Mouse (Mus musculus): ENCODE results near the gene Dnajc13.

Dnajc13 gene

DNA sequence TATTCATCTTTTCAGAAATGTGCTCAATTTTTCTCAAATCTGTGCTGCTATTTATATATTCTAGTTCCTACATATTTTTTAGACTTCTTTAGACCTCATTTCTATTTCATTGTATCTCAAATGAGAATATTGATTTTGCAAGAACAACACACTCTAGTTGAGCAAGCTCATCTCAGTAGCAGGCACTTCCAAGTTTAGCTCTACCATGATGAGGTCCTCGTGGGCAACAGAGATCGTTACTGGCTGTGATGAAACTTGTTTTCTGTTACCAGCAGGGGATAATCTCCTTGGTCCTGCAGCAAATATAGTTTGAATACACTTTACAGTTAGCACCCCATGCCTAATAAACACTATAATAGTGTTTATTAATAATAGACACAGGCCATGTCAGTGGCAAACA is 6.6 kb downstream of the Dnajc13 start:
- in situ Hi-C loops (cut with MboI; ENCODE audit: low sequenced_read_pairs): no loop called here

DNA sequence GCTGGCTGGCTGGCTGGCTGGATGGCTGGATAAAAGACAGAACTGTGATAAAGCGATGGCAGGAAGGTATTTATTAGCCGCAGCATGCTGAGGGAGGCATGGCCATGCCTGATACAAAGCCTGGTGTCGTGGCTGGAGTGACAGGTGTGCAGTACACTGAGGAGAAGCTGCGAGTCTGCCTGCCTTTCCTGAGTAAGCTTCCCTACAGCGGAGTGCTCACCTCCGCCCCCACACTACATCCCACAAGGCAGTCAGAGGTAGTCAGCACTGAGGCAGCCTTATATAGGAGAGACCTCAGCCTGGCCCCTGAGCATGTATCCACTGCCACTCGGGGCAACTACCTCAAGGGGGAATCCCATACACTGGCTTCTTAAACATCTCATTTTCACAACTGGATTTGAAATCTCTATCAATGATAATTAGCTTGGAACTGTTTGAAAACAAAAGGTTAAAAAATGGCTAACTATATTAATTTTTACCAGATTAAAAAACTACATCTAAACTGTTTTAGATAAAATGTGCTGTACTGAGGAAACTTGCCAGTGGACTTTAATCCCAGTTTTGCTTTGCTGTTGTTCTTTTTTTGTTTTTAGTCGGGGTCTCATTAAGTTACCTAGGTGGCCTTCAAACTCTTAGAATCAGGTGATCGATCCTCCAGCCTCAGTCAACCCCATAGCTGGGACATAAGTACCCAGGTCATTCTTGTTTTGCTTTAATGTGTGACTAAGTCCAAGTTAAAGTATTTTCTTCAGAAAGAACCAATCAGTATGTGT is 8.1 kb downstream of the Dnajc13 start:
- in situ Hi-C loops (cut with MboI; ENCODE audit: low sequenced_read_pairs): no loop called here

DNA sequence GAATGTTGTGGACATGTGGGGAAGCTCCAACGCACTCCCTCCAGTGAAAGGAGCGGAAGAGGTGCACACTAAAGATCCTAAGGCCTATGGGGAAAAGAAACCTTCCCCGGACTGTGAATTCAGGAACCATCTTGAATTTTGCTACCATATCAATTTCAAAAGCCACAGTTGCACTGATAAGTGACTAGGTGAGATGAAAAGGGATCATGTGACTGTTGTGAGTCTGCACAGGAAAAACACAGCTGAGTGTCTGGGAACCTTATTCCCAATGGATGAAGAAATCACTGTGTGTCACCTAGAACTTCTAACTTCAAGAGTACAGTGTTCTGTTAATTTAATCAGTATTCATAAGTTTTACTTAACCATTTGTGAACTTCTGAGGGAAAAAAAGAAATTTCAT is 10.1 kb downstream of the Dnajc13 start:
- in situ Hi-C loops (cut with MboI; ENCODE audit: low sequenced_read_pairs): no loop called here

DNA sequence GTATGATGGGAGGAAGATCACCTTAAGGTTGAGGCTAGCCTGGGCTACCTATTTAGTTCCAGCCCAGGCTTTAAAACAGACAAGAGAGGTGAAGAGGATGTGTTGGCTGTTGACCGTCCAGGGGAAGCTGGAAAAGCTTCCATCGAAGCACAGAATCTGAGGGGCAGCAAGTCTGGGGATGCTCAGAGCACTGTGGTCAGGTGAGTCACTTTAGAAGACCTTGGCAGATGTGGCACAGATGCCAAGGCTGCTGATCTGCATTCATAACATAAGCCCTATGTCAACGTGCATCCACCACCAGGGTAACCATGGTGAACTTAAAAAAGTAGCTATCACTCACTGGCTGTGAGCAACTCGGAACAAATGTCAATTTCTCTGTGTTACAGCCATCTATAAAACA is 11.0 kb downstream of the Dnajc13 start:
- in situ Hi-C loops (cut with MboI; ENCODE audit: low sequenced_read_pairs): no loop called here

DNA sequence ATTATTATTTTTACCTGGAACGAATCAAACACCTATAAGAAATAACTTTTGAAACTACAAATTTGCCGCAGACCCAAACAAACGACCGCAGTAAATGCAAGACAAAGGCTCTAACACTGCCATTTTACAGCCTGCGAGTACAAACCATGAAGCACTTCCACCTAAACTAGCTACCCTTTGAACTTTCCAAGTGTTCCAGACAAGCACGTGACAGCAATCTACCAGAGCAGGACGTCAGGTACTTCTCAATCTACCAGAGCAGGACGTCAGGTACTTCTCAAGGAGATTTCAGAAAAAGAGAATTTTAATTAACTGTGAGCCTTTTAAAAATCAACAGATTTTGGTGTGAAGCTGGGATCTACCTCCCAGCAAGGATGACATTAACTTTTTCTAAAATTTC is 11.6 kb downstream of the Dnajc13 start:
- in situ Hi-C loops (cut with MboI; ENCODE audit: low sequenced_read_pairs): no loop called here

DNA sequence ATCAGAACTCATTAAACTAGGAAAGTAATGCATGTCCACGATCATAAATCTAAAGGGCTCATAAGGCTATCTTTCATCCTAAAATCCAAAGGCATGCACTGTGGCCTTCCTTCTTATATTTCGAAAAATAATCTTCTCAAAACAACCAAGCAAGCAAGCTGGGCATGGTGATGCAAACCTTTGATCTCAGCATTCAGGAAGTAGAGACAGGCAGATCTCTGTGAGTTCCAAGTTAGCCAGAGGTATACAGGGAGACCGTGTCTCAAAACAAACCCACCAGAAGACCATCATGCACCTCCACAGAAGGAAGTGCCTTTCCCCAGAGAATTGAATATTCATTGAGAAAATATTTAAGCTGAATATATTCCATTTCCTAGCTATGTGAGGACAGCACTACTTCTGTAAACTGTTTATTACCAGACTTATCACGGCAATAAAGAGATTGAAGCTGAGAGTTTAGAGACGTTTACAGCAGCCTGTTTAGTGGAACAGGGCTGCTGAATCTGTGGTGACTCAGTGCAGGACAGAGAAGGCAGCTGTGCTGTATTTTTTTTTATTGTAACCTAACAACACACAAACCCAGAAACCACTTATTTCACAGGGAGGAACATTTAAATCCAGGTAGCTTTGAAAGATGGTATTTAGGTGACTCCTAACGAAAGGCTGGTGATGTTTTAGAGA is 15.3 kb downstream of the Dnajc13 start:
- in situ Hi-C loops (cut with MboI; ENCODE audit: low sequenced_read_pairs): no loop called here

DNA sequence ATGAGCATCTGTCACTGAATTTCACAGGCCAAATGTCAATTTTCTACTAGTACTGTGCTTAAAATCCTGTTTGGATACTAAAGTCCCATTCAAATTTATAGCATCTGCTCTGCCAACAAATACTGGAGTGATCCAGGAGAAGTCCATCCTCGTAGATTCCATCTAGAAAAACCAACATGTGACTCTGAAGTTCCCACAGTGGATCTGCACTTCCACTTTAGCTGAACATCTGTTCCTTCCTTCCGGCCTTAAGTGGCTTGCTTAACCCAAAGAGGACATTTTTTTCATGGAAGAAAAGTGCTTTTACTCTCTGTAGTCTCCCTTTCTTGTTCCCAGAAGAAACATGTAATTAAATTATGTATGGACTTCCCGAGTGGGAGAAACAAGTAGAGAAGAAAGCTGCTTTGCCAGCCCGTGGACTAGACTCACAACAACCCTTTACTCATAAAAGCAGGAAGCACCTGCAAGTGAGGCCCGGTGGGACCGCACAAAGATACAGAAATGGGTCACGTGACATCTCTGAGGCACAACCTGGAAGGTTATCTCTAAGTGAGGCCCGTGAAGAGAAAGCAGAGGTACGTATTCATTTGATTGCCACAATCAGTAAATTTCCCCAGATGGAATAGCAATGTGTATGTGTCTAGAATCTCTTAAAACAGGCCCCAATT is 18.8 kb downstream of the Dnajc13 start:
- in situ Hi-C loops (cut with MboI; ENCODE audit: low sequenced_read_pairs): no loop called here

DNA sequence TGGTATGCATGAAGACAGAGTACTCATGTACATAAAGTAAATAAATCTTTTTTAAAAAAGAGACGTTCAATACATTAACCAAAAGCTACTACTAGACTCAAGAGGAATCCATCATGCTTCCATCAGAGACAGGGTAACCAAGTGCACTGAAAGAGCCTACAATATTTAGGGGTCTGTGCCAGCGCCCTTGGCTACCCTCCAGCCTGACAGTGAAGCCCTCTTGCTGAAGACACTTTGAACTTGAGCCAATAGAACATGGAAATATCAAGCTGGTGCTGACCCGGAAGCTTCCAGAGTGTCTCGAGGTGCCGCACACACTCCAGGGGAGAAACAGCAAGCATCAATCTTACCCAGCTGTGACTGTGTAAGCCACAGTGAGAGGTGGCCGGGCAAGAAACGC is 22.6 kb downstream of the Dnajc13 start:
- in situ Hi-C loops (cut with MboI; ENCODE audit: low sequenced_read_pairs): no loop called here

DNA sequence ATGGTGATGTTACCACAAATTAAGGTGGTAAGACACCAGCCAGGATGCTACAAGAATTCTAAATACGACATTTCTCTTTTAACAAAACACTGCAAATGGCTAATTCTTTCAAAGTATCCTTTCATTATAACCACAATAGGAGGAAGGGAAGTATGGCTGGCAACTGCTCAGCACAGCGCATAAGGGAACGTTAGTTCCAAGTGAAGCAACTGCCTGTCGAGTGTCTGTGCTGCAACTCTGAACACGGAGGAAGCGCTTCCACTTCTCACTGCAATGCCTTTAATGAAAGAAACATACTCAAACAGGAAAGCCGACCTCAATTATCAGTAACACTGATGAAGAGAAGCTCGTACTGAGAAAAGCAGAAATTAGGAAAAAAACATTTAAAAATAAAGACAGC is 23.7 kb downstream of the Dnajc13 start:
- in situ Hi-C loops (cut with MboI; ENCODE audit: low sequenced_read_pairs): no loop called here

DNA sequence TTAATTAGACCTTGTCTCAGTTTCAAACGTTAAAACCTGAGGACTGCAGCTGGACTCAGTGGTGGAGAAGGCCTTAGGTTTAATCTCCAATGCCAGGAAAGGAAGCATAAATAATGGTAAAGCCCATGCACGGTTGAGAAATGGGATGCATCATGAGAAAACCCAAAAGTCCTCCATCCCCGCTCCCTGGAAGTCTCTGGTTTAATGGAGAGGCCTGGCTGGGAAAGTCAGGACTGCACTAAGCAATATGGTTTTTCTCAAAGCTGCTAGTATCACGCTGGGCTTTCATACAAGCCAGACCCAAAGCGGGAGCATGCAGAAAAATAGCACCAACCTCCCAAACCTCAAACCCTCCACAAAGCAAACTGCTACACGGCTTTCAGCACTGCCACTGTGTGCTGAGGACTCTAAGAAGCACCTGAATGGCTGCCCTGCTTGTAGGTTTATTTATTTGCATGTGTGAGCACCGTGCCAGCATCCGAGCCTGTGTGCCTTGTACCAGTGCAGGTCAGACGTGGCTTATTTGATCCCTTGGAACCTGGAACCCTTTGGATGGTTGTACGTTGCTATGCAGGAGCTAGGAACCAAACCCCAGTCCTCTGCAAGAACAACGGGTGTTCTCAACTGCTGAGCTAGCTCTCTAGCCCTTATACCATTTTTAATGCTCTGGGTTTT is 26.3 kb downstream of the Dnajc13 start:
- in situ Hi-C loops (cut with MboI; ENCODE audit: low sequenced_read_pairs): no loop called here

DNA sequence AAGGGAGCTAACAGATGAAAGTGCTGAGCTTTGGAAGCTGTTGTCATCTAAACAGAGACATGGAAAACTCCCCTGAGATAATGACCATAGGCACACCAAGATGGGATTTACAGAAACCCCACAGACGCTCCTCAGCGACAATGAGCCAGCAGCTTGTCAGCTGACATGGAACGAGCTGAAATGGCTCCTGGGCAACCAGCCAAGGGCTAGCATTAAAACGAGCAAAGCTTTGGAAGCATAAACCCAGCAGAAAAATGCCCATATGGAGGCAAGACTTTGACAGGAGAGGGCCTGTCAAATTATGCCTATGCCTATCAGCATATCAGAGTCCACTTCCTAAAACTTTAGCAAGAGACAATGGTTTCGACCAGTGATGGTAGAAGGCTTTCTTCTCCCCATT is 27.0 kb downstream of the Dnajc13 start:
- in situ Hi-C loops (cut with MboI; ENCODE audit: low sequenced_read_pairs): no loop called here

DNA sequence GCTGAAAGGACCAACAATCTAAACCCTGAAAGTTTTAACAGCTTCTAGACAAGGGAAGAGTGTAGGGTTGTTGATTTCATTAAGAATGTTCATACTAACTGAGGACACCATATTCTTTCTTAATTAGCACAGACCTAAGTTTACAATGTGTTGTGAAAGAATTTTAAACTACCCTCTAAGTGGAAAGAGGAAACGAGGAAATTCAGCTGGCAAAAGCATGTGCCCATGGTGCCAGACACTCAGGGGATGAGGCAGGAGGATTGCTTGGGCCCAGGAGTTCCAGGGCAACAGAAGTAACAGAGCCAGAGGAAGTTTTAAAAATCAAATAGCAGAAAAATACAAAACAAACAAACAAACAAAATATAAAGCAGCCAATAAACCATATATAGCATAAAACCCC is 28.9 kb downstream of the Dnajc13 start:
- in situ Hi-C loops (cut with MboI; ENCODE audit: low sequenced_read_pairs): no loop called here

DNA sequence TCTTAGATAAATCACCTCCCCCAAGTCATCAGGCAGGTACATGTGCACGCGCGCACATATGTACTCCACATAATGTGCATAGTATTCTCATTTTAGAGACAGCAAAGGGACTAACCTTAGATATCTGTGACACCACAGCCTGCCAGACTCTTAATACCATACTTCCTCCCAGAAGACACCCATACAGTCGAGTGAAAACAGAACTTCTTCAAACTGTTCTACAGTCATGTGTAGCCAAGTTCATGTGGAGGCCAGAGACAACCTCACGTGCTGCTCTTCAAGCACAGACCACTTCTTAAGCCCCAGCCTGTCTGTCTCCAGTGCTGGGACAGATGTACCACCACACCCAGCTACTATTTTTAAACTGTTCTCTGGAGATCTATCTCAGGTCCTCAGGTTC is 29.7 kb downstream of the Dnajc13 start:
- in situ Hi-C loops (cut with MboI; ENCODE audit: low sequenced_read_pairs): no loop called here

DNA sequence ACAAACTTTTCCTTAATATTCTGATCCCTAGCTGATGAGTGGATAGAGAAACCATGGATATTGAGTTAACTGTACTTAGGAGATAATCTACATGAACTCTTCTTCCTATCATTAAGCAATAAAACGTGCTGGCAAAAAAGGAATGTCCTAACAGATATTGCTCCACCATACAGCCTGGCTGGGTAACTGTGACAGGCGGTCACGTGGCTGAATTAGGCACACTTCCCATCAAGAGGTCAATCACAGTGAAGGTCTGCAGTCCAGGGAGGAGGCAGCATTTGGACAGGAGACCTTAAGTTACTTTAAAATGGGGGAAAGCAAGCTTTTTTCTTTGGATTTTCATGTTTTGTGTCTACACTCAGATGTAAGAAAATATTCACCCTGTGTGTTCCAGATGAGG is 30.7 kb downstream of the Dnajc13 start:
- in situ Hi-C loops (cut with MboI; ENCODE audit: low sequenced_read_pairs): no loop called here

DNA sequence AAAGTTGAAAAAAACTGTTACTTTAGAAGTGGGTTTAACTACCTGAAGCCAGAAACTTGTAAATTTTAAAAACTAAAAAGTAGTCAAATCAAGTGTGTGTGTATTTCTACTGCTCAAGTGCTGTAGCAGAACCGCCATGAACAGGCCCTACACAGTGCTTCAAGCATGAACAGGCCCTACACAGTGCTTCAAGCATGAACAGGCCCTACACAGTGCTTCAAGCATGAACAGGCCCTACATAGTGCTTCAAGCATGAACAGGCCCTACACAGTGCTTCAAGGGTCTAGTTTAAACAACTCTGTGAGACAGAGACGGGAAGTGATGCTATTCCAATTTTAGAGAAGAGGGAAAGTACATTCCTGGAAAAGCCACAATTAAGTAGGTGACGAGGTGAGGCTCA is 51.3 kb downstream of the Dnajc13 start:
- in situ Hi-C loops (cut with MboI; ENCODE audit: low sequenced_read_pairs): no loop called here

DNA sequence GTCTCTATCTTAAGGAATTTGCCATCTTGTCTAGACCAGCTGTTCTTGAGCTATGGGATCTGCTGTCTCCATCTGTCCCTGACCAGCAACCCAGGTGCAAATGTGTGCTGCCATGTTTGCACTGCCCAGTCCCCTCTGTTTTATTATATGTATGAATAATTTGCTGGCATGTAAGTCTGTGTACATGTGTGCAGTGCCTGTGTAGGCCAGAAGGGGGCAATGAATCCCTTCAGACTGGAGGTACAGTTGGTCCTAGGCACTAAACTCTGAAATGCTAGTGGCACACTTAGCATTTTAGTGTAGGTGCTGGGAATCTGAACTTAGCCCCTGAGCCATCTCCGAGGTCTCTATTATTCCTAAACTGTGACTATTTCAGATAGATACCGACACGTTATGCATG is 58.9 kb downstream of the Dnajc13 start:
- in situ Hi-C loops (cut with MboI; ENCODE audit: low sequenced_read_pairs): no loop called here

DNA sequence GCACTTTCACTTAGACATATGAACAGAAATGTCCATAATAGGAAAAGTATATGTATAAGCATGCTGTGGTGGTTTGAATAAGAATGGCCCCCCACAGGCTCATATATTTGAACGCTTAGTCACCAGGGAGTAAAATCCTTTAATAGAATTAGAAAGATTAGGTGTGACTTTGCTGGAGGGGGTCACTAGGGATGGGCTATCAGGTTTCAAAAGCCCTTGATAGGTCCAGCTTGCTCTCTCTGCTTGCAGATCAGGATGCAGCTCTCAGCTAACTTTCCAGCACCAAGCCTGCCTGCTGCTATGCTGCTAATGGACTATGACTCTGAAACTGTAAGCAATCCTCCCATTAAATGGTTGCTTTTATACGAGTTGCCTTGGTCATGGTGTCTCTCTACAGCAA is 68.2 kb downstream of the Dnajc13 start:
- in situ Hi-C loops (cut with MboI; ENCODE audit: low sequenced_read_pairs): no loop called here

DNA sequence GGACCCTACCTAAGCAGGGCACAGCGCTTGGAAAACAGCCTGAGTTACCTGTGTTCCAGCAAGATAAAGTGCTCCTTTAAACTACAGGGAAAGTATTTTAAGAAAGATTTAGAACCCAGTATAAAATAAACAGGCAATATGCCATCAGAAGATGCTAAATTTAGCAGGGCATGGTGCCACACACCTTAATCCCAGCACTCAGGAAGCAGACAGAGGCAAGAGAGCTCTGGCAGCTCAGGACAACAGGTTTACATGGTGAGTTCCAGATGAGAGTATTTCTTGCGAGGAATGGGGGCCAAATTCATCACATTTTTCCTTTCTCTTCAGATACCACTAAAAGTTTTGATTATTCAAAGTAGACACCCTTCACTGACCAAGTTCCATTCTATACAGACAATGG is 68.8 kb downstream of the Dnajc13 start:
- in situ Hi-C loops (cut with MboI; ENCODE audit: low sequenced_read_pairs): no loop called here

DNA sequence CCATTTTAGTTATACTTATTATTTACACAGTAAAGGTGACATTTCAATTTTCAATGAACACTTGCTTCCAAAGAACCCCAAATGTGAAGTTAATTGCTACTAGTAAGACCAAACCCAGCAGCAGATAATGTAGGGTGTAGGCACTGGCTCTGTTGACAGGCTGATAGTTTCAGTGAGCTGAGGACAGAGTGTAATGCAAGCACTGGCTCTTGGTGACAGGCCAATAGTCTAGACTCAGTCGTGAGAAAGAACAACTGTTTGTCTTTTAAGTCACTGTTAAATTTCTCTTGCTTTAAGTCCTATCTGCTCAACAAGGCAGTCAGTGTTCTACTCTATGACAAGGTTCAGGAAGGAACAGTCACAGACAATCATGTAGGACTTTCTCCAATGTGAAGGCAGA is 69.4 kb downstream of the Dnajc13 start:
- in situ Hi-C loops (cut with MboI; ENCODE audit: low sequenced_read_pairs): no loop called here

DNA sequence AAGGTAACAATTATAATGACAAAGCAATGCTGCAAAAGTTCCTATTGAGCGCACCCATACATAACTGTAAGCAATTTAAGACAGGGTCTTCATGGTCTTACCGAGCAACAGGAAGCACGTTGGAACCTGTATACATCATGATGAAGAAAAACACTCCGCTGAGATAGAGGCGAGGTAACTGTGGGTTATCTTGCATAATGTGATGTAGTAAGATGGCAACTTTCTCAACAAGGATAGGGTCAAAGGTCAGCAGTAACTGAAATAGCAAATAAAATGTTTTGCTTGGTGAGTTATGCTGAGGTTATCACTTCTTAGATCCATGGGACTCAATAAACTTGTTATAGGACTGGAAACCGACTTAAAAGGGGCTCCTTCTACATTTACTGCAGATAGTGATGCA is 70.2 kb downstream of the Dnajc13 start:
- in situ Hi-C loops (cut with MboI; ENCODE audit: low sequenced_read_pairs): no loop called here

DNA sequence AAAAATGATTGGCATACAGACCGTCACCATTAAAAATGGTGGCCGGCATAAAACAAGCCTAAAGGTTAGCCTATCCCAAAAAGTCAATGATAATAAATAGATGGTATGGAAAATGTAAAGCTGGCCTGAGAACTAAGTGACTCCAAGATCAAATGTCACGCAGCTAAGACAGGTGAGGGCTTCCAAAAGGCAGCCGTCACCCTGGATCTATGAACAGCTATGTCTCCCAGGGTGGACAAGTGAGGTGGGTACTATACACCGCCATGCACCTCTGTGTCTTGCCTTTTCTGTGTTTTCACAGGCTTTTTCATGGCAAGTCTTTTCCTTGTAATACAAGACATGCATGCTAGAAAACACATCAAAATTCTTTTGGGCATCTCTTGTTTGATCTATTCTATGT is 73.1 kb downstream of the Dnajc13 start:
- in situ Hi-C loops (cut with MboI; ENCODE audit: low sequenced_read_pairs): no loop called here

DNA sequence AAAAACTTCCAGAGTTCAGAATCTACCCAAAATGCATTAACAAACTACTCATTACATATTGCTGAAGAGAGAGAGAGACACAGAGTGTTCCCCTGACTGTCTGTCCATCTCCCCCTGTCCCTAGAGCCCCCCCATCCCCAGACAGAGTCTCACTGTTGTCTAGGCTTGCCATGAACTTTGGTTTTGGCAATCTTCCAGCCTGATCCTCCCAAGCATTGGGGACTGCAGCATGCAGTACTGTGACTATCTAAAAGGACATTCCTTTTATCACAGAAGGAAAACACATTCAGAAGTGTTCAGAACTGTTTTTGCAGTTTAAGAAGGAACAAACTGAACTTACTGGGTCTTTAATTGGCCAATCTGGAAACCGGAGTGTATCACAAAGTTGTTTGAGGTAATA is 74.0 kb downstream of the Dnajc13 start:
- in situ Hi-C loops (cut with MboI; ENCODE audit: low sequenced_read_pairs): no loop called here

All from CH12F3 (cell line).